7 mouse cellular contexts compared by ENCODE assay signal in the genomic region with DNA sequence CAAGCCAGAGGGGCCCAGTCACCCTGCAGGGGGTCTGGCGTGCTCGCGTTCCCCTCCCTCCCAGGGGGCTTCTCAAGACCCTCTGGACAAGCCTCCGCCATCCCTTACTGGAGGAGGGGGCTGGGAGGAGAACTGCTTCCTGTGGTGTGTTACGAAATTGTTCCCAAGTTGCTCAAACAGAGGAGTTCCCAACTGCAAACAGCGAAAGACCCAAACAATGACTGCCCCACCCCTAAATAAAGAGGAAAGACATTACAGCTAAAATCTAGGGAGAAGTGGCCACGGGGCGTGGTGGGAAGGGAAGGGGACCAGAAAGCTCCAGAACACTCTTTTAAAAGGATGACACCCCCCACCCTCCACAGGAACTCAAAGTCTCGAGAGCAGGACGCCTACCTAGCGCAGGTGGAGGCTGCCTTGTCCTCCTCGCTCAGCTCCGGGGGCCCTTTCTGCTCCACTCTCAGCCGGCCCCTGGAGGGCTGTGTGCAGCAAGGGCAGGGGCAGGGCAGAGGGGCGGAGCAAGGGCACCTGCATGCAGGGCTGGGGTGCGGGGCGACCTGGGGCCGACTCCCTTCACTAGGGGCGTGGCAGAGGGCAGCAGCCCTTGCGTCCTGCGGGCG. TPM values are rescaled to one million over a fixed set of nuclear protein-coding genes. Genes with fewer than 3 reads are reported as not detected.
DNase-seq lines count a peak whose midpoint lies in the region; ATAC-seq lines count a peak whose summit lies in the region.

No protein-coding gene starts in this region.

- H3K36me3 ChIP-seq in forebrain, embryonic 14.5 days (ENCODE audit: control insufficient read depth, insufficient read depth, low read length) = peaks cover 25% of the 10 kb centered on the region
- no peaks in the 10 kb centered on the region for H3K36me3 ChIP-seq in intestine, embryonic 14.5 days (ENCODE audit: control insufficient read depth, insufficient read depth, low read length)

- peaks cover 34% of the 10 kb centered on the region for H3K27me3 ChIP-seq in forebrain, embryonic 14.5 days (replicated peaks; ENCODE audit: control insufficient read depth, insufficient read depth, low read length)
- peaks cover 76% of the 10 kb centered on the region for H3K27me3 ChIP-seq in intestine, embryonic 14.5 days (replicated peaks; ENCODE audit: control insufficient read depth, insufficient read depth, low read length)

- peaks cover 46% of the 10 kb centered on the region for H3K4me1 ChIP-seq in forebrain, embryonic 14.5 days (ENCODE audit: control insufficient read depth, insufficient read depth, low read length)
- H3K4me1 ChIP-seq in intestine, embryonic 14.5 days (replicated peaks; ENCODE audit: control insufficient read depth, insufficient read depth, low read length) = peaks cover 34% of the 10 kb centered on the region

- no peaks in the 10 kb centered on the region for H3K9me3 ChIP-seq in forebrain, embryonic 14.5 days (replicated peaks; ENCODE audit: control insufficient read depth, low read length)
- no peaks in the 10 kb centered on the region for H3K9me3 ChIP-seq in intestine, embryonic 14.5 days (ENCODE audit: control insufficient read depth, low read length)

- peak overlapping the region; percentile 19 for H3K4me3 ChIP-seq in forebrain, embryonic 14.5 days (ENCODE audit: low read depth, low read length)
- peak overlapping the region; percentile 10 for H3K4me3 ChIP-seq in intestine, embryonic 14.5 days (ENCODE audit: low read depth, low read length)

- 13% methylated on average over 22 of the region's 22 CpGs for WGBS in forebrain, embryonic 14.5 days
- 12% methylated on average over 22 of the region's 22 CpGs for WGBS in intestine, embryonic 14.5 days

- peak overlapping the region; percentile 52 for H3K4me2 ChIP-seq in forebrain, embryonic 14.5 days (ENCODE audit: low read length)
- H3K4me2 ChIP-seq in intestine, embryonic 14.5 days (ENCODE audit: low read length) = peak overlapping the region; percentile 32

- ATAC-seq in forebrain, embryonic 14.5 days = no peak
- no peak for ATAC-seq in intestine, embryonic 14.5 days (replicated peaks; ENCODE audit: low FRiP score, low TSS enrichment, low read depth)

- peak overlapping the region; percentile 96 for H3K27ac ChIP-seq in forebrain, embryonic 14.5 days (ENCODE audit: low read depth, low read length)
- H3K27ac ChIP-seq in intestine, embryonic 14.5 days (ENCODE audit: low read depth) = peak overlapping the region; percentile 18; the same call in 1 of the 2 replicates

- peak overlapping the region; percentile 75 for H3K9ac ChIP-seq in forebrain, embryonic 14.5 days (ENCODE audit: low read length)
- H3K9ac ChIP-seq in intestine, embryonic 14.5 days (ENCODE audit: low read length) = peak overlapping the region; percentile 11; the same call in 1 of the 2 replicates

- DNase-seq in urinary bladder, postnatal 14 days (ENCODE audit: low spot score) = peak; percentile 51
- DNase-seq in urinary bladder, postnatal 4 days (ENCODE audit: low spot score in 2 of 2) = no peak
- DNase-seq in forebrain, embryonic 14.5 days (ENCODE audit: low spot score) = no peak
- no peak for DNase-seq in intestine, embryonic 14.5 days (ENCODE audit: low spot score)
- DNase-seq in lung, postnatal 36 days = peak; percentile 88
- peak; percentile 88 to 90 for DNase-seq in spleen, postnatal 36 days (ENCODE audit: low spot score in 2 of 2)
- DNase-seq in layer of hippocampus, adult 9-10 months (ENCODE audit: low spot score) = no peak

RNA-seq across cellular contexts. Expression of gene Lyl1, which starts 6.1 kb away (rescaled TPM):
- polyA plus RNA-seq in forebrain, embryonic 14.5 days (2014; fragmentation: Nextera tagmentation; extraction: Ambion mirVana) = 2.9 and 3.8 TPM in 2 replicates
- polyA plus RNA-seq in intestine, embryonic 14.5 days (2014; fragmentation: Nextera tagmentation; extraction: Ambion mirVana) = 4.3 and 5.2 TPM in 2 replicates

RNA-seq across cellular contexts. Expression of gene G430095P16Rik, which starts 15.4 kb away (rescaled TPM):
- polyA plus RNA-seq in forebrain, embryonic 14.5 days (2014; fragmentation: Nextera tagmentation; extraction: Ambion mirVana) = 1.5 and 1.7 TPM in 2 replicates
- polyA plus RNA-seq in intestine, embryonic 14.5 days (2014; fragmentation: Nextera tagmentation; extraction: Ambion mirVana) = 3.3 and 4.1 TPM in 2 replicates

RNA-seq across cellular contexts. Expression of gene Nacc1, which starts 19.7 kb away (rescaled TPM):
- polyA plus RNA-seq in forebrain, embryonic 14.5 days (2014; fragmentation: Nextera tagmentation; extraction: Ambion mirVana) = 17.0 and 17.6 TPM in 2 replicates
- 23.7 and 25.0 TPM in 2 replicates for polyA plus RNA-seq in intestine, embryonic 14.5 days (2014; fragmentation: Nextera tagmentation; extraction: Ambion mirVana)

RNA-seq across cellular contexts. Expression of gene Trmt1, which starts 21.3 kb away (rescaled TPM):
- polyA plus RNA-seq in forebrain, embryonic 14.5 days (2014; fragmentation: Nextera tagmentation; extraction: Ambion mirVana) = 47.8 and 52.3 TPM in 2 replicates
- polyA plus RNA-seq in intestine, embryonic 14.5 days (2014; fragmentation: Nextera tagmentation; extraction: Ambion mirVana) = 85.9 and 87.0 TPM in 2 replicates

RNA-seq across cellular contexts. Expression of gene Ier2, which starts 44.7 kb away (rescaled TPM):
- 26.5 and 29.3 TPM in 2 replicates for polyA plus RNA-seq in forebrain, embryonic 14.5 days (2014; fragmentation: Nextera tagmentation; extraction: Ambion mirVana)
- 73.2 and 75.5 TPM in 2 replicates for polyA plus RNA-seq in intestine, embryonic 14.5 days (2014; fragmentation: Nextera tagmentation; extraction: Ambion mirVana)

Comparison
In these comparisons a context has a peak if more than half of its experiments do, and no peak if none do; other contexts are left out.
1. DNase-seq: peak in urinary bladder, postnatal 14 days (single experiment), lung, postnatal 36 days (single experiment) and spleen, postnatal 36 days (2 of 2); none in urinary bladder, postnatal 4 days (0 of 2), forebrain, embryonic 14.5 days (single experiment), intestine, embryonic 14.5 days (single experiment) and layer of hippocampus, adult 9-10 months (single experiment).